Mouse (Mus musculus) spleen, adult 2 months (tissue): ENCODE results near the gene 1700109H08Rik. TPM values are rescaled to one million over a fixed set of nuclear protein-coding genes. Genes with fewer than 3 reads are reported as not detected.
"Not testable (repeated sequence)": the region's sequence is repeated elsewhere in the genome, so short reads cannot be mapped to it uniquely, and the experiment has no call there.

ENCODE experiments used
- DNase-seq, 2 experiments: peaks; one replicate each; pipeline versions ENCODE4 v3.0.0 to v3.0.0-alpha.2; 2012 to 2021; ENCODE audit warnings: low spot score in 2 of 2, low read depth in 1 of 2
- H3K27ac ChIP-seq: fragments of 200-500 bp; 2 replicates; pipeline ENCODE4 v1.5.1; 2012; ENCODE audit warnings: low read length, inconsistent platforms; ENCODE audit not compliant: insufficient read depth
- H3K27me3 ChIP-seq: fragments of 200-500 bp; 2 replicates; pipeline ENCODE4 v1.6.1; 2012; ENCODE audit warnings: mild to moderate bottlenecking, moderate library complexity, low read length, inconsistent platforms; ENCODE audit not compliant: control insufficient read depth, insufficient read depth
- H3K36me3 ChIP-seq: fragments of 200-500 bp; 2 replicates; pipeline ENCODE4 v1.6.1; 2012; ENCODE audit warnings: mild to moderate bottlenecking, low read length, inconsistent platforms; ENCODE audit not compliant: control insufficient read depth, insufficient read depth
- H3K4me1 ChIP-seq: fragments of 200-500 bp; 2 replicates; pipeline ENCODE4 v1.6.1; 2011; ENCODE audit warnings: inconsistent platforms; ENCODE audit not compliant: control insufficient read depth, insufficient read depth, insufficient read length
- H3K4me3 ChIP-seq: fragments of 200-500 bp; 2 replicates; pipeline ENCODE4 v1.5.1; 2011; ENCODE audit warnings: mild to moderate bottlenecking, inconsistent platforms; ENCODE audit not compliant: insufficient read depth, insufficient read length; ENCODE audit errors: extremely low read depth
- CTCF ChIP-seq: fragments of 200-500 bp; IDR thresholded peaks from 2 replicates; pipeline ENCODE4 v1.5.1; 2011; ENCODE audit warnings: mild to moderate bottlenecking, inconsistent platforms; ENCODE audit not compliant: insufficient read depth, insufficient read length, insufficient replicate concordance; ENCODE audit errors: extremely low read depth
- POLR2A ChIP-seq: fragments of 200-500 bp; IDR thresholded peaks from 2 replicates; pipeline ENCODE4 v1.6.1; 2011; ENCODE audit warnings: low read depth, low read length, inconsistent platforms
- WGBS: fragments of 180-500 bp; shearing (Covaris S2); methylation state at CpG from one replicate; pipeline ENCODE4 v1.1.7; 2018; 5-methylcytosine and 5-hydroxymethylcytosine counted together
- polyA plus RNA-seq: library from polyadenylated mRNA; depleted of rRNA; stranded (reverse); fragments of >200 nt; gene quantifications from 2 replicates; pipeline ENCODE4 v1.2.3, GENCODE M21; 2012

1700109H08Rik gene
- polyA plus RNA-seq, 1 experiment = 1.5 TPM

DNA sequence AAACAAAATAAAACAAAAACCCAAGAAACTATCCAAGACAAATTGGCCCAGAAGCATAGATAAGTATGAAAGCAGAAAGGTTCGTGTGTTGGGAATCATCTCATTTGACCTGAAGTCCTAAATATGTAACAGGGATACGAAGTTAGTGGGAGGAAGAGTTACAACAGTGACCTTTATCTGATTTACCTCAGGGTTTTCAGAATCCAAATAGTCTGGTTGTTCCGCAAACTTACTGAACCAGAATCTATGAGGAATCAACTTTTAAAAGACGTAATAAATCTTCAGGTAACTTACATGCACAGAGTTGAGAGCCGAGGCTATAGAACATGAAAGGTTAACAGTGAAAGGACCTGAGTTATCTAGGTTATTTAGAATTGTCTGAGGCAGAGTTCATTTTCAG is 27.4 kb downstream of the 1700109H08Rik start:
- H3K27me3 ChIP-seq = no peaks in the 10 kb centered on the region
- no peak overlapping the region for H3K4me3 ChIP-seq
- H3K4me1 ChIP-seq = 0 out of 2 replicates have a peak, but pooled peaks cover 2% of the 10 kb centered on the region
- TF ChIP-seq POLR2A (no peak), CTCF (no peak)
- 94% methylated on average over 5 of the region's 5 CpGs for WGBS
- no peak overlapping the region for H3K27ac ChIP-seq
- DNase-seq = no peak
- no peaks in the 10 kb centered on the region for H3K36me3 ChIP-seq

DNA sequence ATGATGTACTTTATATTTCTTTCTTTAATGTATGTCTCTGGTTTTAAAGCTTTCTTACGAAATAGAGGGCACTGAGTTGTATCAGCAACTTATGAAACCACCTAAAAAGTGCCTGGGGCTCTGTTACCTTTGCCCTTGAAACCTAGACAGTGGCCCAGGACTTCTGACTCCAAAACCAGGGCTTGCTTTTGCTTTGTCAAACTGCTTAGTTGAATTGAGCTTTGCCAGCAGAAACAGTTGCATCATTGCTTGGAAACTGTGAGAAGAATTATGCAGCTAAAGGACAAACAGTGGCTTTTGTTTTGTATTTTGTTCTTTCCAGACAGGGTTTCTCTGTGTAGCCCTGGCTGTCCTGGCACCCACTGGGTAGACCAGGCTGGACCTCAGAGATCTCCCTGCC is 28.9 kb downstream of the 1700109H08Rik start:
- WGBS = 82% methylated on average over 1 of the region's 1 CpGs
- Histone ChIP-seq H3K4me1 (no peaks in the 10 kb centered on the region), H3K4me3 (no peak overlapping the region), H3K36me3 (peaks cover 3% of the 10 kb centered on the region), H3K27me3 (no peaks in the 10 kb centered on the region), H3K27ac (no peak overlapping the region)
- TF ChIP-seq CTCF (no peak), POLR2A (no peak)
- no peak for DNase-seq

DNA sequence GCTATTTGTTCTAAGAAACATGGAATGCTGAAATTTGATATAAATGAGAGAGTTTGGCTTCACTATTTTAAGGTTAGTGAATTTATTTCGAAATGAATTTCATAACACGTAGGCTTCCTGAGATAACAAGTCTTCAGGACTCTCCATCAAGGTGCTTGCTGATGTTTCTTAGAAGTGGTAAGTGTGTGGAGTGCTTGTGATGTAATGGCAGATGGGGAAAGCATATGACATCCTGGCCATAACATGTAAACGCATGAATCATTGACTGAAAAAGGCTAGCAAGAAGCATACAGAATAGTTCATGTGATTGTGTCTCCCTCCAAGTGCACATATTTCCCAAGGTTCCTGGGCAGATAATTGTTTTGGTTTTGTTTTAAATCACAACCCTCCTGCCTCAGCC is 29.4 kb downstream of the 1700109H08Rik start:
- H3K27ac ChIP-seq = no peak overlapping the region
- no peak for DNase-seq
- WGBS = 90% methylated on average over 3 of the region's 3 CpGs

DNA sequence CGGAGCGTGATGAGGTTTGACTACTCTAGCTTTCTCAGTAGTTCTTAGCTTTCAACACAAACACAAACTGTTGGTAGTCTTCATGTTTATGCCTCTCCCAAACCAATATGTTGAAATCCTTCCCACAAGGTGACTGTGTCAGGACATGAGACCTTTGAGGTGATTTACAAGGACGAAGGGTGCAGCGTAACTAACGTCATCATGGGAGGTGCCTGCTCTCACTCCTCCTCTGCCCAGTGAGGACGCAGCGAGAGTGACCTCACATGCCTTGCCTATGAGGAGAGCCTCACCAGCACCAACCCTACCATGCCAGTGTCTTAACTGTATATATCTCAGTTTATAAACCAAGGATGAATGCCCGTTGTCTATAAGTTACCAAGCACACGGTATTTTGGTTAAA is 35.7 kb downstream of the 1700109H08Rik start:
- Histone ChIP-seq H3K4me1 (no peaks in the 10 kb centered on the region), H3K4me3 (no peak overlapping the region), H3K27ac (no peak overlapping the region), H3K36me3 (peaks cover 17% of the 10 kb centered on the region), H3K27me3 (no peaks in the 10 kb centered on the region)
- 95% methylated on average over 9 of the region's 9 CpGs for WGBS
- no peak for TF ChIP-seq POLR2A
- TF ChIP-seq CTCF = no peak
- DNase-seq = no peak

More for the DNA sequence above, 29.4 kb downstream of the 1700109H08Rik start:
- H3K27me3 ChIP-seq = no peaks in the 10 kb centered on the region
- peaks cover 5% of the 10 kb centered on the region for H3K36me3 ChIP-seq
- no peak for TF ChIP-seq CTCF
- TF ChIP-seq POLR2A = no peak
- H3K4me3 ChIP-seq = no peak overlapping the region
- H3K4me1 ChIP-seq = no peaks in the 10 kb centered on the region

DNA sequence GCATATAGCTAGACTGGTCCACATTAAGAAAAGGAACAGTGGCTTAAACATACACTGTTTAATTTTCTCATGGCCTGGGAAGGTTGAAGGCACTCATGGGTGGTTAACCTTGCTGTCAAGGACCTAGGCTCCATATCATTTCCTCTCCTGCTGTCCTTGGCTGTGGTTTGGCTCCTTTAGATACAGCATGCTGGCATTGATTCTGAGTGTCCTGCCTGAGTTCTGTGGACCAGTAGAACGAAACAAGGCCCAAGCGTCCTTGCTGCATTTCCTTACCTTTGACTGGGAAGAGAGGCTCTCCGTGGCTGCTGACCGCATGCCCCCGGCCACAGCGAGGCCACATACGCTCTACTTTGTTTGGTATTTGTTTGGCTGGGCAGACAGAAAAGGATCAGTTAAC is 37.9 kb downstream of the 1700109H08Rik start:
- Histone ChIP-seq H3K4me1 (no peaks in the 10 kb centered on the region), H3K36me3 (peaks cover 17% of the 10 kb centered on the region), H3K27me3 (no peaks in the 10 kb centered on the region), H3K4me3 (no peak overlapping the region), H3K27ac (no peak overlapping the region)
- no peak for DNase-seq
- TF ChIP-seq CTCF = no peak
- no peak for TF ChIP-seq POLR2A
- WGBS = 94% methylated on average over 7 of the region's 7 CpGs

DNA sequence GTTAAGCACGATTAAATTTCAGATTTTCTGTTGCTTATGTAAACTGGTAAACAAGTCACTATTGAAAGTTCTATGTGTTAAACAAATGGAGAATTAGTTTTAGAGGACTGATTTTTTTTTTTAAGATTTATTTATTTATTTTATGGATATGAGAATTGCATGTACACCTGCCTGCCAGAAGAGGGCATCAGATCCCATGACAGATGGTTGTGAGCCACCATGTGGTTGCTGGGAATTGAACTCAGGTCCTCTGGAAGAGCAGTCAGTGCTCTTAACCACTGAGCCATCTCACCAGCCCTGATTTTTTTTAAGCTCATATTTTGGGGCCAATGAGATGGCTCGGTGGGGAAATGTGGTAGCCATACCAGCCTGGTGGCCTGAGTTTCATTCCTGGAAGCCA is 40.5 kb downstream of the 1700109H08Rik start:
- not testable (repeated sequence) for H3K36me3 ChIP-seq, H3K27me3 ChIP-seq, H3K4me3 ChIP-seq, DNase-seq, H3K4me1 ChIP-seq, H3K27ac ChIP-seq
- WGBS = 96% methylated on average over 2 of the region's 2 CpGs

DNA sequence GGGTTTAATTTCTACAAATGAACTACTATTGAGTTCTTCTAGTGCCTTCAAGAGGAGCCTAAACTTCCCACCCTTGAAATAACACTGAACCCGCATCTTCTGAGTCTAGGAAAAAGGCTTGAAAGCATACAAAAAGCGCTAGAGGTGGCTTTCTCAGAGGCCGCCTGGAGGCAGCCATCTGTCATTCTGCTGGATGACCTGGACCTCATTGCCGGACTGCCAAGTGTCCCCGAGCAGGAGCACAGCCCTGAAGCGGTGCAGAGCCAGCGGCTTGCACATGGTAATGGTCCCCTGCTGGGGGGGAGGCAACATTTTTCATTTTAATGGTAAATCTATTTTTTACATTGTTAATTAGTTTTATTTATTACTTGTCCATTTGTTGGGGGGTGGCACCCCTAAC is 49.1 kb downstream of the 1700109H08Rik start:
- no peak overlapping the region for H3K4me3 ChIP-seq
- DNase-seq = no peak
- H3K4me1 ChIP-seq = no peaks in the 10 kb centered on the region
- 94% methylated on average over 7 of the region's 7 CpGs for WGBS
- TF ChIP-seq POLR2A = no peak
- TF ChIP-seq CTCF = no peak
- no peaks in the 10 kb centered on the region for H3K27me3 ChIP-seq
- H3K36me3 ChIP-seq = peaks cover 17% of the 10 kb centered on the region
- H3K27ac ChIP-seq = no peak overlapping the region
